Mouse (Mus musculus) left cerebral cortex, postnatal 36 days (tissue): ENCODE data around the gene Tgm4. TPM values are rescaled to one million over a fixed set of nuclear protein-coding genes. Genes with fewer than 3 reads are reported as not detected.

Experiments used
- DNase-seq, 2 experiments: peaks; one replicate each; pipeline ENCODE4 v3.0.0; 2021 to 2022; ENCODE audit warnings: low spot score in 2 of 2, mixed read lengths in 1 of 2
- intact Hi-C: fragments of 180-260 bp; cut with DNase I; formaldehyde crosslinking; loops from one replicate; pipeline ENCODE4 v1.15.1; 2025
- total RNA-seq, 2 experiments: library from RNA; stranded (reverse); gene quantifications; 2 replicates each; pipeline ENCODE4 v1.2.3; 2021

The Tgm4 gene
- total RNA-seq, 2 experiments from 2014 or later: 0.54 to 2.9 TPM

GRCm38 (mm10) chr9:123099631-123100455 lies 65.3 kb downstream of the Tgm4 start:
- intact Hi-C loops: no loop called here
- no peak for DNase-seq

- intact Hi-C loops: no loop called here
- no peak for DNase-seq
Observed at GRCm38 (mm10) chr9:123103425-123103824, 68.9 kb downstream of the Tgm4 start.

GRCm38 (mm10) chr9:123104362-123104761 lies 69.8 kb downstream of the Tgm4 start:
- intact Hi-C loops: no loop called here
- DNase-seq: no peak

GRCm38 (mm10) chr9:123107186-123107585 lies 72.7 kb downstream of the Tgm4 start:
- no peak for DNase-seq

GRCm38 (mm10) chr9:123109188-123109587 lies 74.7 kb downstream of the Tgm4 start:
- DNase-seq: no peak

More at GRCm38 (mm10) chr9:123107186-123107585, 72.7 kb downstream of the Tgm4 start:
- intact Hi-C loops: no loop called here

GRCm38 (mm10) chr9:123111751-123112221 lies 77.3 kb downstream of the Tgm4 start:
- DNase-seq: no peak
- intact Hi-C loops: loop anchor here (2.0 kb wide), 1 partner anchor 91 kb away; the partner anchor contains the start of gene Tmem42

More at GRCm38 (mm10) chr9:123109188-123109587, 74.7 kb downstream of the Tgm4 start:
- intact Hi-C loops: no loop called here

- peak; percentile 90 to 96 for DNase-seq
- intact Hi-C loops: loop anchor here (2.0 kb wide), 1 partner anchor 92 kb away; the partner anchor contains the start of gene Tmem42
Observed at GRCm38 (mm10) chr9:123112805-123113521, 78.4 kb downstream of the Tgm4 start, which contains the start of the genes Zdhhc3 and Exosc7. Gene Zdhhc3 (minus strand): TSS chr9:123113205. Gene Exosc7 (plus strand): TSS chr9:123113215.

GRCm38 (mm10) chr9:123113931-123114330 lies 79.4 kb downstream of the Tgm4 start:
- intact Hi-C loops: loop anchor here (2.0 kb wide), 1 partner anchor 93 kb away; the partner anchor contains the start of gene Tmem42

GRCm38 (mm10) chr9:123115566-123115965 lies 81.0 kb downstream of the Tgm4 start:
- intact Hi-C loops: no loop called here
- no peak for DNase-seq

More at GRCm38 (mm10) chr9:123113931-123114330, 79.4 kb downstream of the Tgm4 start:
- DNase-seq: no peak

Other genes with a start within 250 kb of the Tgm4 start
- gene Tcaim, start 229.2 kb upstream of the Tgm4 start, total RNA-seq: 10 to 100 TPM; 16.2 to 16.8 TPM
- not detected for gene Gm35549, start 190.7 kb upstream of the Tgm4 start, total RNA-seq
- 100 to 1,000 TPM; 135 to 167 TPM for gene Zfp445, start 168.7 kb upstream of the Tgm4 start, total RNA-seq
- 1 to 10 TPM; 3.5 to 5.5 TPM for gene Zkscan7, start 149.0 kb upstream of the Tgm4 start, total RNA-seq
- 1 to 10 TPM; 7.2 to 8.7 TPM for gene Zfp105, start 111.7 kb upstream of the Tgm4 start, total RNA-seq
- gene 1110059G10Rik, start 83.7 kb upstream of the Tgm4 start, total RNA-seq: 10 to 100 TPM; 20.8 to 22.0 TPM
- 1 to 10 TPM; 1.2 TPM for gene Kif15, start 83.7 kb upstream of the Tgm4 start, total RNA-seq
- 10 to 100 TPM; 29.0 to 32.3 TPM for gene Tmem42, start 13.4 kb upstream of the Tgm4 start, total RNA-seq
- 10 to 100 TPM; 59.8 to 77.8 TPM for gene Zdhhc3, start 78.5 kb downstream of the Tgm4 start, total RNA-seq
- 10 to 100 TPM; 37.2 to 41.7 TPM for gene Exosc7, start 78.5 kb downstream of the Tgm4 start, total RNA-seq
- 1 to 10 TPM; 3.5 to 4.0 TPM for gene Clec3b, start 116.2 kb downstream of the Tgm4 start, total RNA-seq
- under 1 TPM; 0.14 to 0.27 TPM for gene Cdcp1, start 181.3 kb downstream of the Tgm4 start, total RNA-seq
- gene Tmem158, start 226.0 kb downstream of the Tgm4 start, total RNA-seq: 10 to 100 TPM; 59.1 to 64.8 TPM